Mouse (Mus musculus) heart, postnatal 0 days (tissue): ENCODE data around the gene Tie1. TPM values are rescaled to one million over a fixed set of nuclear protein-coding genes. Genes with fewer than 3 reads are reported as not detected.

Experiments
- ATAC-seq: fragments of 200-750 bp; cut with Nextera tagmentation; 2 replicates; pipeline ENCODE4 v1.8.0; 2017; ENCODE audit warnings: low read depth, moderate number of reproducible peaks, moderate library complexity; ENCODE audit not compliant: insufficient read depth
- DNase-seq: peaks from one replicate; pipeline ENCODE4 v3.0.0-alpha.2; 2016; ENCODE audit warnings: low spot score
- H3K27ac ChIP-seq: fragments of 300-500 bp; sonication (generic); 2 replicates; pipeline ENCODE4 v1.5.1; 2014; ENCODE audit warnings: low read depth, mild to moderate bottlenecking
- H3K27me3 ChIP-seq: fragments of 300-500 bp; sonication (generic); 2 replicates; pipeline ENCODE4 v1.6.1; 2014; ENCODE audit warnings: low read length, mixed read lengths; ENCODE audit not compliant: control insufficient read depth, insufficient read depth
- H3K36me3 ChIP-seq: fragments of 300-500 bp; sonication (generic); replicated peaks from 2 replicates; pipeline ENCODE4 v1.6.1; 2014; ENCODE audit warnings: low read length, mixed read lengths; ENCODE audit not compliant: control insufficient read depth, insufficient read depth
- H3K4me1 ChIP-seq: fragments of 300-500 bp; sonication (generic); 2 replicates; pipeline ENCODE4 v1.6.1; 2014; ENCODE audit warnings: antibody characterized with exemption; ENCODE audit not compliant: control insufficient read depth, insufficient read depth
- H3K4me2 ChIP-seq: fragments of 300-500 bp; sonication (generic); 2 replicates; pipeline ENCODE4 v1.6.1; 2014; ENCODE audit warnings: low read depth, mild to moderate bottlenecking, low read length, moderate library complexity
- H3K4me3 ChIP-seq: fragments of 300-500 bp; sonication (generic); 2 replicates; pipeline ENCODE4 v1.5.1; 2014; ENCODE audit warnings: low read depth, low read length
- H3K9ac ChIP-seq: fragments of 300-500 bp; sonication (generic); replicated peaks from 2 replicates; pipeline ENCODE4 v1.6.1; 2014; ENCODE audit warnings: low read depth, low read length, mixed read lengths
- H3K9me3 ChIP-seq: fragments of 300-500 bp; sonication (generic); replicated peaks from 2 replicates; pipeline ENCODE4 v1.6.1; 2016; ENCODE audit warnings: low read length; ENCODE audit not compliant: control insufficient read depth
- CTCF ChIP-seq: IDR thresholded peaks from 2 replicates; pipeline ENCODE4 v1.5.1; 2016; ENCODE audit warnings: antibody characterized with exemption, control low read depth, low read depth
- EP300 ChIP-seq: IDR thresholded peaks from 2 replicates; pipeline ENCODE4 v1.6.1; 2016; ENCODE audit warnings: antibody characterized with exemption, low read depth
- WGBS: fragments of 180-500 bp; shearing (Covaris S2); extraction: QIAGEN DNeasy Blood & Tissue Kit; methylation state at CpG from one replicate; pipeline ENCODE4 v1.1.7; 2014; 5-methylcytosine and 5-hydroxymethylcytosine counted together
- polyA plus RNA-seq: library from polyadenylated mRNA; unstranded; fragments of >200 nt; fragmentation: Nextera tagmentation; extraction: Ambion mirVana; gene quantifications from 2 replicates; pipeline ENCODE4 v1.2.1, GENCODE M21; 2015
- total RNA-seq: library from RNA; depleted of rRNA; stranded (reverse); fragments of >200 nt; gene quantifications from 2 replicates; pipeline ENCODE4 v1.2.3, GENCODE M21; 2014; ENCODE audit warnings: low replicate concordance

Tie1 gene
- total and polyA plus RNA-seq, 2 experiments from 2014 or later = 48.0 to 116 TPM

DNA sequence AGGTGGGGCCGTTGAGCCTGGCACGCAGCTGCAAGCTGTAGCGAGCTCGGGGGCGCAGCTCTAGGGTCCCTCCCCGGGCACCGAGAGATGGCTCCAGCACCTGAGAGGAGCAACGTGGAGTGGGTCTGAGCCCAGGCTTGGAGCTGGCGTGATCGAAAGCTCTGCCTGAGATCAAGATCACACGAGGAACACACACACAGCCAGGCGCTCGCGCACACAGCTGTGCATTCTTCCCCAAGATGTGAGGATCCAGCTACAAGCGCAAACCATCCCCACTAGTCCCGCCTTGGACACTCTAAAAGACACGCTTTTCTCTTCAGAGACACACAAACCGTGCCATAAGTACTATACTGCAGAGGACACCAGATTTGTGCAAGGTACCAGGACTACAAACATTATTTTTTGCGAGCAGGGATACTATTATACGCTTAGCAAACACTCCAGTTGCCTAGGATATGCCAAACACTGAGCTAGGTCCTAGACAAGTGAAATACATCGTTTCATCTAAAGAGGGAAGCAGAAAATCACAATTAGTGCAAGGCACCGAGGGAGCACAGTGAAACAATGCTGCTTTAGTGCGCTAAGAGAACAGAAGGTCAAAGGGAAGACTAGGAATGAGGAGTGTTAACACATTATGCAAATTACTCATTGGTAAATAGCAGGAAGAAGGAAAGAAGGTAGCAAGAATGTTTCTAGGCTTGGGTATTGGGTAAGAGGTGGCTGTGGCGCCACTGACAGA is 43.3 kb downstream of the Tie1 start:
- DNase-seq (no peak), ATAC-seq (0 out of 2 replicates have a peak, but pooled peaks have one; percentile 5)
- H3K27ac ChIP-seq = no peak overlapping the region
- no peaks in the 10 kb centered on the region for H3K27me3 ChIP-seq
- H3K4me3 ChIP-seq = peak overlapping the region; percentile 42
- no peaks in the 10 kb centered on the region for H3K9me3 ChIP-seq
- no peaks in the 10 kb centered on the region for H3K36me3 ChIP-seq
- TF ChIP-seq EP300 = no peak
- TF ChIP-seq CTCF = no peak
- H3K9ac ChIP-seq = 0 out of 2 replicates have a peak overlapping the region, but pooled peaks have one; percentile 35
- peaks cover 12% of the 10 kb centered on the region; the same call in 1 of the 2 replicates for H3K4me1 ChIP-seq
- 41% methylated on average over 24 of the region's 24 CpGs for WGBS
- H3K4me2 ChIP-seq = peak overlapping the region; percentile 64

DNA sequence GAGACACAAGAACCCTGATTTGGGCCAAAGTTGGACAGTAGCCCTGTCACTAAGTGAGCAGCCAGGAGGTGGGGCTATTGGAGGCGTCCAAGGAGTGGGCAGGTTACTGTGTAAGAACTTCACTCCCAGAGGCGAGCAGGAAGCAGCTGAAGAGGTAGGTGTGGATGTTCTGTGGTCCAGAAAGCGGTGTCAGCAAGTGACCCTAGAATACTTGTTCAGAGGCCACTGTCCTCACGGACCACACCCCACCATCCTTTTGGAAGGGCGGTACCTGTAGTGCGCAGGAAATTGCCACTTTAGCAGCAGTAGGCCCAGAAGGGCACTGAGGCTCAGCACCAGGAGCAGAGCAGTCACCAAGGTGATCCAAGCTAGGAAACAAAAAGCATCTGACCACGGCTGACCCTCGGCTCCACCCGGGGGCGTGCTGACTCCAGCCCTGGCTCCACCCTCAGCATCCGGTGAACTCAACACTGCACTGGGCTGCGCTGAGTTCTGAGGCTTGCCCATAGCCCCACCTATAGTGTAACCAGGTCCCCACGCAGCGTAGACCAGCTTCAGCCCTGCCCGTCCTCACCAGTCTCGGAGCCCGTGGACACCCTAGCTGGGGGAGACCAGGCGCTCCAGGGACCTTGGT is 44.0 kb downstream of the Tie1 start:
- ATAC-seq = peak; percentile 70
- no peak overlapping the region for H3K27ac ChIP-seq
- H3K4me3 ChIP-seq = peak overlapping the region; percentile 42
- H3K9ac ChIP-seq = 0 out of 2 replicates have a peak overlapping the region, but pooled peaks have one; percentile 35
- TF ChIP-seq EP300 = no peak
- TF ChIP-seq CTCF = no peak
- no peaks in the 10 kb centered on the region for H3K36me3 ChIP-seq
- H3K4me1 ChIP-seq = peaks cover 12% of the 10 kb centered on the region; the same call in 1 of the 2 replicates
- H3K4me2 ChIP-seq = peak overlapping the region; percentile 64
- 28% methylated on average over 18 of the region's 18 CpGs for WGBS
- no peaks in the 10 kb centered on the region for H3K27me3 ChIP-seq
- H3K9me3 ChIP-seq = no peaks in the 10 kb centered on the region
- DNase-seq = no peak

DNA sequence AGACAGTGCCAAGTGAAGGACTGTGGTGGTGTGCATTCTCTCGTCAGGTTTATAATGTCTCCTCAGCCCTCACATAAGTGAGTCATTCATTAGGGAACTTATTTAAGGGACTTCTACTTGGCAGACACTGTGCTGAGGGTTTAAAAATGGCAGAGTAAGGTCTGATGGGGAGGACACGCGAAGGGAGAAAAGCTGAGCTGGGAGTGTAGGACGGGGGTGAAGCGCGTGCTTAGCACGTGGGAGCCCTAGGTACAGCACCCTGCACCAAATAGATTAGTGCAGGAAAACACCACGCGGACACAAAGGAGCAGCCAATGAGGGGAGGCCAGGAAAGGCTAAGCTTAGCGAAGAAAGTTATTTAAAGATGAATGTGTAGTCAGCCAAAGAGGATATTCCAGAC is 44.8 kb downstream of the Tie1 start:
- Histone ChIP-seq H3K4me2 (no peak overlapping the region), H3K4me1 (peaks cover 12% of the 10 kb centered on the region; the same call in 1 of the 2 replicates), H3K27ac (no peak overlapping the region), H3K27me3 (no peaks in the 10 kb centered on the region), H3K9ac (no peak overlapping the region), H3K36me3 (no peaks in the 10 kb centered on the region), H3K4me3 (no peak overlapping the region), H3K9me3 (no peaks in the 10 kb centered on the region)
- DNase-seq (no peak), ATAC-seq (peak; percentile 24; the same call in 1 of the 2 replicates)
- TF ChIP-seq CTCF (no peak), EP300 (no peak)
- WGBS = 65% methylated on average over 10 of the region's 10 CpGs

DNA sequence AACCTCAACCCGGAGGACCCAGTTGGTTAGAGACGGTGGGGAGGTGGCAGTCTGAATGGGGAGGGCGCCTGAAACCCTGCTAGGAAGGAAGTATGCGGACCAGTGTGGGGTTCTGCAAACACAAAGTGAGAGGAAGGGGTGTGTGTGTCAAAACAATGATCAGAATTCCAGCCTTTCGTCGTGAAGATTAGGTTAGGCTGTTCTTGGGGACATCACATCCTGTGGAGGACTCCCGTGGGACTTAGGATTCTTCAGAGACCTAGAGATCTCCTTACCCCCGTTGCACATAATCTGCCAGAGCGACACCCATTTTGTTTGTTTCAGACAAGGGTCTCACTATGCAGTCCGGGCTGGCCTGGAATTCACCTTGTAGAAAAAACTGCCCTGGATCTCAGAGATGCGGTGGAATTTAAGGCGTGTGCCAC is 52.0 kb downstream of the Tie1 start:
- H3K4me3 ChIP-seq = peak overlapping the region; percentile 66
- H3K36me3 ChIP-seq = peaks cover 18% of the 10 kb centered on the region
- peak overlapping the region; percentile 80 for H3K9ac ChIP-seq
- no peak; the same call in 1 of the 2 replicates for TF ChIP-seq EP300
- TF ChIP-seq CTCF = no peak
- H3K4me2 ChIP-seq = peak overlapping the region; percentile 97
- H3K27ac ChIP-seq = peak overlapping the region; percentile 88
- DNase-seq (peak; percentile 61), ATAC-seq (peak; percentile 22)
- no peaks in the 10 kb centered on the region for H3K9me3 ChIP-seq
- peaks cover 37% of the 10 kb centered on the region for H3K4me1 ChIP-seq
- WGBS = 7% methylated on average over 12 of the region's 12 CpGs
- H3K27me3 ChIP-seq = no peaks in the 10 kb centered on the region

DNA sequence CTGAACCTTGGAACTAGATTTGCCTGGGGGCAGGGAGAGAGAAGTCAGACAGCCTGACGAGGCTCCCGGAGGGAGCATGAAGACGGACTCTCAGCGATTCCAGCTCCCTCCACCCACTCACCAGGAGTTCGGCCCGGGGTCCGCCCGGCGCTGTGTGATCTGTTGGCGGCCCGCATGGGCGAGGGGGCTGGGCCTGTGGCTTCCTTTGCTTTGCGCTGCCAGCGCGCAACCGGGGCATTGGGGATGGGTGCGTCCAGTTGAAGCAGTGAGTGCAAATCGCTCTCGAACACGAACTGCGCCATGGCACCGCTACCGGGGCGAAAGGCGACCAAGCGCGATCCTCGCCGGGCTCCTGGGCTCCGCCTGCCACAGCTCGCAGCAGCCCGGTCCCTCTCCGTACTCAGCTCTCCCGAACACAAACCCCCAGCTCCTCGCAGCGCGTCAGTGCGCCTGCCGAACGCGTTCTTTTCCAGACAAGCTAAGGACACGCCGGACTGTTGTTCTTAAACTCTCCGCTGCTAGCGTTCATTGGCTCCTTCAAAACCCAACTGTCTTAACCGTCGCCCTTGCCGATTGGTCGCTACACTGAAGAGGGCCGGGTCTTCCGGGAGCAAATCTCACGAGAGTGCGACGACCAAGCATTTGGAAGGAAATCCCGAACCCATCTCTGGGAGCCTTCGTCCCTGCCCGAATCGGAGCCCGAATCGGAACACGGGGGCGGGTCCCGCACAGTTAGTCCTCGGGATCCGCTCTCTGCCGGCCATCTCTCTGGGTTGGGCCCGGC is 52.8 kb downstream of the Tie1 start, which contains the start of gene Cdc20:
Gene Cdc20 (minus strand): TSS at position 533 of the 784 bp plus-strand sequence.
- Histone ChIP-seq H3K27me3 (no peaks in the 10 kb centered on the region), H3K9ac (peak within 1 kb of the TSS; percentile 80), H3K4me2 (peak within 1 kb of the TSS; percentile 97), H3K36me3 (peaks cover 27% of the 10 kb centered on the region), H3K27ac (peak within 1 kb of the TSS; percentile 88), H3K4me1 (peaks cover 37% of the 10 kb centered on the region), H3K4me3 (peak within 1 kb of the TSS; percentile 66), H3K9me3 (no peaks in the 10 kb centered on the region)
- ATAC-seq = peak; percentile 96
- no peak for TF ChIP-seq CTCF
- TF ChIP-seq EP300 = peak; percentile 20; the same call in 1 of the 2 replicates
- DNase-seq = peak; percentile 98
- under 1% methylated on average over 67 of the region's 67 CpGs for WGBS
